Mouse (Mus musculus): ENCODE data around the gene Pgs1. TPM values are rescaled to one million over a fixed set of nuclear protein-coding genes. Genes with fewer than 3 reads are reported as not detected.

The Pgs1 gene
- polyA plus RNA-seq, 1 experiment from 2014 or later = 29.6 TPM

GRCm38 (mm10) chr11:117969945-117970872, 15.9 kb upstream of the Pgs1 start, which contains the start of gene Socs3:
Gene Socs3, minus strand, starts transcription at chr11:117970047.
- Histone ChIP-seq H3K9me3 (replicated peaks; ENCODE audit: low read length) (no peaks in the 10 kb centered on the region), H3K36me3 (ENCODE audit: insufficient read depth, low read length) (no peaks in the 10 kb centered on the region), H3K4me2 (ENCODE audit: low read length) (peak within 1 kb of the TSS; percentile 96), H3K9ac (ENCODE audit: low read depth, low read length) (peak within 1 kb of the TSS; percentile 86), H3K27me3 (ENCODE audit: insufficient read depth, low read length) (no peaks in the 10 kb centered on the region), H3K4me3 (replicated peaks; ENCODE audit: low read depth, low read length) (peak within 1 kb of the TSS; percentile 79), H3K4me1 (replicated peaks; ENCODE audit: insufficient read depth, low read length) (peaks cover 28% of the 10 kb centered on the region), H3K27ac (peak within 1 kb of the TSS; percentile 96)
- TF ChIP-seq CTCF (IDR thresholded peaks at IDR 0.05; ENCODE audit: low read depth) = peak; percentile 96
- ATAC-seq (replicated peaks; ENCODE audit: low FRiP score, low read depth) (peak; percentile 4; the same call in 1 of the 2 replicates), DNase-seq (ENCODE audit: low spot score) (peak; percentile 94)
- WGBS = 9% methylated on average over 21 of the region's 21 CpGs

- WGBS = 40% methylated on average over 6 of the region's 6 CpGs
- Histone ChIP-seq H3K36me3 (ENCODE audit: insufficient read depth, low read length) (no peaks in the 10 kb centered on the region), H3K27me3 (ENCODE audit: insufficient read depth, low read length) (no peaks in the 10 kb centered on the region), H3K4me2 (ENCODE audit: low read length) (no peak overlapping the region), H3K4me1 (replicated peaks; ENCODE audit: insufficient read depth, low read length) (peaks cover 35% of the 10 kb centered on the region), H3K27ac (no peak overlapping the region), H3K9me3 (replicated peaks; ENCODE audit: low read length) (no peaks in the 10 kb centered on the region), H3K4me3 (replicated peaks; ENCODE audit: low read depth, low read length) (no peak overlapping the region), H3K9ac (ENCODE audit: low read depth, low read length) (no peak overlapping the region)
- no peak for TF ChIP-seq CTCF (IDR thresholded peaks at IDR 0.05; ENCODE audit: low read depth)
- DNase-seq (ENCODE audit: low spot score) = no peak
- ATAC-seq (replicated peaks; ENCODE audit: low FRiP score, low read depth) = no peak
Observed at GRCm38 (mm10) chr11:117971100-117971499, 15.0 kb upstream of the Pgs1 start.

- Histone ChIP-seq H3K27me3 (ENCODE audit: insufficient read depth, low read length) (no peaks in the 10 kb centered on the region), H3K9ac (ENCODE audit: low read depth, low read length) (no peak overlapping the region), H3K9me3 (replicated peaks; ENCODE audit: low read length) (no peaks in the 10 kb centered on the region), H3K36me3 (ENCODE audit: insufficient read depth, low read length) (no peaks in the 10 kb centered on the region), H3K4me3 (replicated peaks; ENCODE audit: low read depth, low read length) (no peak overlapping the region), H3K27ac (no peak overlapping the region), H3K4me1 (replicated peaks; ENCODE audit: insufficient read depth, low read length) (peaks cover 33% of the 10 kb centered on the region), H3K4me2 (ENCODE audit: low read length) (no peak overlapping the region)
- no peak for DNase-seq (ENCODE audit: low spot score)
- TF ChIP-seq CTCF (IDR thresholded peaks at IDR 0.05; ENCODE audit: low read depth) = no peak
- 48% methylated on average over 2 of the region's 2 CpGs for WGBS
- ATAC-seq (replicated peaks; ENCODE audit: low FRiP score, low read depth) = no peak
Observed at GRCm38 (mm10) chr11:117971646-117972242, 14.3 kb upstream of the Pgs1 start.

- Histone ChIP-seq H3K9me3 (replicated peaks; ENCODE audit: low read length) (no peaks in the 10 kb centered on the region), H3K4me3 (replicated peaks; ENCODE audit: low read depth, low read length) (no peak overlapping the region), H3K4me1 (replicated peaks; ENCODE audit: insufficient read depth, low read length) (peaks cover 23% of the 10 kb centered on the region), H3K4me2 (ENCODE audit: low read length) (no peak overlapping the region), H3K27me3 (ENCODE audit: insufficient read depth, low read length) (no peaks in the 10 kb centered on the region), H3K27ac (no peak overlapping the region), H3K9ac (ENCODE audit: low read depth, low read length) (no peak overlapping the region), H3K36me3 (ENCODE audit: insufficient read depth, low read length) (no peaks in the 10 kb centered on the region)
- ATAC-seq (replicated peaks; ENCODE audit: low FRiP score, low read depth) = no peak
- no peak for DNase-seq (ENCODE audit: low spot score)
- WGBS = 84% methylated on average over 11 of the region's 11 CpGs
- TF ChIP-seq CTCF (IDR thresholded peaks at IDR 0.05; ENCODE audit: low read depth) = no peak
Observed at GRCm38 (mm10) chr11:117972656-117973558, 13.2 kb upstream of the Pgs1 start.

GRCm38 (mm10) chr11:117973569-117973968, 12.5 kb upstream of the Pgs1 start:
- Histone ChIP-seq H3K9ac (ENCODE audit: low read depth, low read length) (no peak overlapping the region), H3K36me3 (ENCODE audit: insufficient read depth, low read length) (no peaks in the 10 kb centered on the region), H3K27me3 (ENCODE audit: insufficient read depth, low read length) (no peaks in the 10 kb centered on the region), H3K4me3 (replicated peaks; ENCODE audit: low read depth, low read length) (no peak overlapping the region), H3K9me3 (replicated peaks; ENCODE audit: low read length) (no peaks in the 10 kb centered on the region), H3K4me1 (replicated peaks; ENCODE audit: insufficient read depth, low read length) (peaks cover 19% of the 10 kb centered on the region), H3K4me2 (ENCODE audit: low read length) (no peak overlapping the region), H3K27ac (no peak overlapping the region)
- no peak for TF ChIP-seq CTCF (IDR thresholded peaks at IDR 0.05; ENCODE audit: low read depth)
- no peak for ATAC-seq (replicated peaks; ENCODE audit: low FRiP score, low read depth)
- WGBS = 37% methylated on average over 5 of the region's 5 CpGs
- no peak for DNase-seq (ENCODE audit: low spot score)

Data from kidney, postnatal 0 days (tissue).